Mouse (Mus musculus) brown adipose tissue, adult 24 weeks (tissue): ENCODE measurements around the gene Ache. TPM values are rescaled to one million over a fixed set of nuclear protein-coding genes. Genes with fewer than 3 reads are reported as not detected.
A peak's percentile ranks its signal among the peaks of the same experiment; 100 is the strongest.

ENCODE experiments used
- H3K27ac ChIP-seq: fragments of 200-500 bp; replicated peaks from 2 replicates; pipeline ENCODE4 v1.5.1; 2012; ENCODE audit warnings: low read depth, mild to moderate bottlenecking, low read length
- H3K4me1 ChIP-seq: fragments of 200-500 bp; 2 replicates; pipeline ENCODE4 v1.6.1; 2012; ENCODE audit warnings: low read length, mixed read lengths; ENCODE audit not compliant: control insufficient read depth, insufficient read depth, insufficient read length
- H3K4me3 ChIP-seq: fragments of 200-500 bp; 2 replicates; pipeline ENCODE4 v1.5.1; 2012; ENCODE audit warnings: low read depth, mild to moderate bottlenecking, low read length, moderate library complexity; ENCODE audit not compliant: insufficient read depth
- polyA plus RNA-seq: library from polyadenylated mRNA; stranded (reverse); fragments of >200 nt; gene quantifications from 2 replicates; pipeline ENCODE4 v1.2.4, GENCODE M21; 2012; ENCODE audit not compliant: missing spikeins, insufficient read depth, insufficient read length

Gene Ache
- polyA plus RNA-seq, 1 experiment: not detected

DNA sequence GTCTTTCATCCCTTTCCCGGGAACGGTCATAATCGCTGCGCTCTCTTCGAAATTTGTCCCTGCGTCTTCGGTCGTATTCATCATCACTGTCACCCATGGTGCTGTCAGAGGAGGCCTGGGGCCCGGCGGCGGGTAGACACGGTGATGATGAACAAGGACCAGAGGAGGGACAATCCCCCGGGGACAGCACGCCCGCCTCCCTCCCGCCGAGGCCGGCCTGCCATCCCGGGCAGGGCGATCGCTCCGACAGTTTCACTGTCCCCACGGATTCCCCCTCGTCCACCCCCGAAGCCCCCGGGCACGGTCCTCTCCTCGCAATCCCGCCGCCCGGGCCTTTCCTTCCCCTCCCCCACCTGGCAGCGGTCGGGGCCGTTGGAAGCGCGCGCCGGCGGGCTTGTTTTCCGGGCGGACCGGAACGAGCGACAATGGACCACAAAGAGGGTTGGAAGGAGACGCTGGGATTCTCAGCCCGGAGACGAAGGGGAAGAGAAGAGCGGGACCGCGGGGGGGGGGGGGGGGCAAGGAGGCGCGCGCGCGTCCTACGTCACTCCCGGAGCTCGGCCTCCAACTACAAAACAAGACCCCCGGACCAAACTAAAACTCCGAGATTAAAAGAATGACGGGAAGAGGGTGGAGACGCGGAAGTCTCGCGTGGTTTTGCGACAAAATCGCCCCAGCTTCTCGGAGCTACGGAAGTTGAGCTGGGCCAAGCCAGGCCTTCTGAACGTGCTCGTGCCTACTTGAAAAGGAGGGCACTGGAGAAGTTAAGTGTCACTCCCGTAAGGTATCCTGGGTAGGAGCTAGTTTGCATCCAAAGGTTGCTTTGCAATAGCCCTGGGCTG is 20.0 kb downstream of the Ache start, which contains the start of gene Srrt:
TSS of gene Srrt (minus strand) at position 604 of the 842 bp plus-strand sequence.
- Histone ChIP-seq H3K4me3 (peak within 1 kb of the TSS; percentile 98), H3K4me1 (peaks cover 5% of the 10 kb centered on the region)

DNA sequence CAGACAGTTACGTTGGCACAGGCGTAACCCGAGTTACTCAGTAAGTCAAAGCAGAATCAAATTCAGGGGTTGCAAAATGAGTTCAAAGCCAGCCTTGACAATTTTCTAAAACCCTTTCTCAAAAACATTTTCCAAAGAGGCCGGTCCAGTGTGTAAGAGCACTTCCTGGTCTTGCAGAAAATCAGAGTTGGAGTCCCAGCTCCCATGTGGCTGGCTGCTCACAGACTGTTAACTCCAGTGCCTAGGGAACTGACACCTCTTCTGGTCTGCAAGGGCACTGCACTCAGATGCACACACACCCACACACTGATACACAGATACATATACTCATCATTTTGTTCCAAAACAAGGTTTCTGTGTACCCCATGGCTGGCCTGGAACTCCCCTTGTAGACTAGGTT is 21.0 kb downstream of the Ache start:
- no peak overlapping the region for H3K27ac ChIP-seq
- peaks cover 12% of the 10 kb centered on the region for H3K4me1 ChIP-seq
- H3K4me3 ChIP-seq: no peak overlapping the region

More for the DNA sequence above, 20.0 kb downstream of the Ache start, which contains the start of gene Srrt:
- H3K27ac ChIP-seq: peak within 1 kb of the TSS; percentile 56

DNA sequence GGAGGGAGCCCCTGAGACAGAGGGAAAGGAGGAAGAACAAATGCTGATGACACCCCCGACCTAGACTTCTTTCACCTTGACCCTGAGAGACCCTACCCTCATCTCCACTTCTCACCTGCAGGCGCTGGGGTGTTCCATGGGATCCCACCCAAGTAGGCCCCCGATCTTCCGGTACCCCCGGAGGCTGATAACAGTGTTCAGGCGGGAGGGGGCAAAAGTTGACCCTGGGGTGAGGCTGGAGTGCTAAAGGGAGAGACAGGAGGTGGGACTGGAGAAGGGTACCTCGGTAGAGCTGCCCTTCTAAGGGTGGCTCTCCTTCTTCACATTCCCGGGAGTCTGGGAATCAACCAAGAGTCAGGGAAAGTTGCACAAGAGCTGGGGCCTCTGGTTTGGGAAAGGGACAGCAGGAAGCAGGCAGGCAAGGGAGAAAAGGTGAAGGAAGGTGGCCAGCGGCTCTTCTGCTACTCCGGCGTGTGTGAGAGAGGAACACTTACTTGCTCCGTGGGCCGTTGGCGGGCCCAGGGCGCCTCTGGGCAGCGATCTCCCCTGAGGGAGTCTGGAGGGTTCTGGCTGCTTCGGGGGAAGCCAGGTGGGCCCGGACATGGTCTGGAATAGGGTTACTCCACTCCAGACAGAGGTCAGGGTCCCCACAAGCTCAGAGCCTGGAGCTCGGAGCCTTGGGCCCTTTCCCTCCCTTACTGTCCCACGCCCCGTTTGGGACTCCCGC is 26.3 kb downstream of the Ache start:
- H3K27ac ChIP-seq: peak overlapping the region; percentile 86
- peak overlapping the region; percentile 80 for H3K4me3 ChIP-seq
- H3K4me1 ChIP-seq: peaks cover 7% of the 10 kb centered on the region; the same call in 1 of the 2 replicates

DNA sequence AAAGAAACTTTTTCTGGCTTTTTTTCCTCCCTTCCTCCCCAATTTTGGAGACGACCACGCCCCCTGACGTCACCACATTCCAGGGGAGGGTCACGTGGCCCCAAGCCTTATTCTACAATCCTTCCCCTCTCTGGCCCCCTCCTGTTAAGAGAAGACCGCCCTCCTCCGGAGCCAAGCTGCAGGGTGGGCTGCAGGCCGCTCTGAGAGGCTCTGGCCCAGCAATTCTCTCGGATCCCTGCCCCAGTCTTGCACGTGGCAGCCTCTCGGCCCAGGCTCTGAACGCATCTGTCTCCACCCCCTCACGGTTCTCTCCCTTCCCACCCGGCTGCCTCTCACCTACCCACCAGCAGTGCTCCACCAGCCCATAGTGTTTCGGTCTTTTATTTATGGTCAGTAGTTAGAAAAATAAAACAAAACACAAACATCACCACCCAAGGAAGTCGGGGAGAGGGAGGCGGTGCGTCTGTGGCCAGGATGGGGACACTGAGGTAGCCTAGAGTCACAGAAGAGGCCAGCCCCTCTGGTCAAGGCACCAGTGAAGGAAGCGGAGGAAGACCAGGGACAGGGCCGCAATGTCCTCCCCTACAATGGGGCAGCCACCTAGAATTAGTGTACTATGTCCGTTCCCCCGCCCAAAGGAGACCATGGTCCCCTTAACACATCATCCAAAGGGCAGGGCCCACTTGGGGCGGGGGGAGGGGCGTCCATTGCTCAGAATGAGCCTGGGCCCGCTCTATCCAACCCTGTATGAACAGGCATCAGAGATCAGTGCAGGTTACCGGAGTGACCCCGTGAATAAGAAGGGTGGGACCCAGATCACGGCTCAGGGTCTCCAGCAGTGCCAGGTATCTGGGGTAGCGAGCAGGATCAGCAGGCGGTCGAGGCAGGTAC is 27.1 kb downstream of the Ache start, which contains the start of gene Trip6:
TSS of gene Trip6 (minus strand) at position 212 of the 891 bp plus-strand sequence.
- H3K4me3 ChIP-seq: peak within 1 kb of the TSS; percentile 80
- H3K4me1 ChIP-seq: peaks cover 7% of the 10 kb centered on the region; the same call in 1 of the 2 replicates
- H3K27ac ChIP-seq: peak within 1 kb of the TSS; percentile 86

DNA sequence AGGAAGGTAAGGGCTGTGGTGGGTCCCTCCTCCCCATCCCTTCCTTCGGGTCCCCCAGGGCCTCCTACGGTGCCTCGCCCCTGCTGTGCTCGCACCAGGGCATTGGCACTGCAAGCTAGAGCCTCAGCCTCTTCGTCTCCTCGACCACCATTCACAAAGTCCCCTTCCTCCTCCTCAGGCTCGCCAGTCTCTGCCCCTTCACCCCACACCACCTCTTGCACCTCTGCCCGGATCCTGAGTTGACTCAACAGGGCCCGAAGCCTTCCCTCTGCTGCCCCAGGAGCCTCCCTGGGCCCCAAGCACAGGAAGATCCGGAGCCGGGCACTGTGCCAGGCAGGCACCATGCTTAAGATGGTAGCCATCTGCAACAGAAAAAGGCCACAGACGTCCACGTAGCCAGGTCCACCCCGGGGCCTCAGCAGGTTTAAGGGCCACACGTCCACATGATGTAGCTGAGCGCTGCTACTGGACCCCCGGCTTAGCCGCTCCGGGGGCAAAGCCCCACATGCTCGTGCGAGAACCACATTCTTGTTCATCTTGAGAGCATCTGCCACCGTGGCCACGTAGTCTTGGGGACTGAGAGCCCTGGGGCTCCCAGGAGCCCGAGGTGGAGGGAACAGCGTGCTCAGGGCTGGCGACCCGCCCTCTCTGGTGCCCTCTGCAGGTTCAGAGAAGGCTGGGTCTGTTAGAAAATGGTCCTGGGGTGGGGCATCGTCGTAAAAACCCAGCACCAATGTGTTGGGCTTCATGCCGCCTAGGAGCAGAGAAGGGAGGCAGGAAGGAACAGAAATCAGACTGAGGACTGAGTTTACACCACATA is 28.0 kb downstream of the Ache start:
- Histone ChIP-seq H3K4me1 (peaks cover 7% of the 10 kb centered on the region; the same call in 1 of the 2 replicates), H3K27ac (no peak overlapping the region), H3K4me3 (no peak overlapping the region)

DNA sequence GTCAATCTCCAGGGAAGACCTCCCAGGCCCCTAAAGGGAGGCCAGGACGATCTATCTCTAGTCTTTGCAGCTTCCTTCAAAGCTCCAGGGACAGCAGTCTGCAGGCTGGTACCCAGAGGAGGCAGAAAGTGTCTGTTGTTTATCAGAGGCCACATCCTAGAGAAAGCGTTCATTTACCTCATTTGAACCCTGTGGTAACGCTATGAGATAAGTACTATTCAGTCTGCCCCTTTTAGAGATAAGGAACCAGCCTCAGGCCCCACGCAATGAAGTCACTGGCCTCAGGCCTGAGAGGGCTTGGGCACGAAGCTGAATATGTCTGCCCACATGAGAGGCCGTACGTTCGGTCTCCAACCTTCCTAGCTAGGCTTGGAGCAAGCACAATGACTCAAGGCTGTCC is 30.0 kb downstream of the Ache start:
- Histone ChIP-seq H3K4me1 (peaks cover 7% of the 10 kb centered on the region; the same call in 1 of the 2 replicates), H3K27ac (no peak overlapping the region), H3K4me3 (no peak overlapping the region)

DNA sequence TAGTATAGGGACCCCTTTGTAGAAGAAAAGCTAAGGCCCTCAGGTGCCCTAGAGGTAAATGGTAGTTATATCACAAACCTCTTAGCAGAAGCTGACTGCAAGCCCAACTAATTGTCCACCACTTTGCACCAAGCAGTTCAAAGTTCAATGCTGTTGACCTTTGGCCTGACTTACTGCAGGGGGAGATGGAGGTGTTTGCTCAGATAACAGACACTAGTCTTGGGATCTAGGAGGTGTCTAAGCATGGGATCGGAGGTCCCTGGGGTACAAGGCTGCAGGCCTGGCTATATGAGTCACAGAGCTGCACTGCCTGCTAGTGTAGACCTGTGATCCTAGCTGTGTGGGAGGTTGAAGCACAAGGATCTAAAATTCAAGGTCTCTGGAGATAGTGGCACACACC is 31.3 kb downstream of the Ache start:
- H3K4me3 ChIP-seq: no peak overlapping the region
- H3K27ac ChIP-seq: no peak overlapping the region
- H3K4me1 ChIP-seq: no peaks in the 10 kb centered on the region

DNA sequence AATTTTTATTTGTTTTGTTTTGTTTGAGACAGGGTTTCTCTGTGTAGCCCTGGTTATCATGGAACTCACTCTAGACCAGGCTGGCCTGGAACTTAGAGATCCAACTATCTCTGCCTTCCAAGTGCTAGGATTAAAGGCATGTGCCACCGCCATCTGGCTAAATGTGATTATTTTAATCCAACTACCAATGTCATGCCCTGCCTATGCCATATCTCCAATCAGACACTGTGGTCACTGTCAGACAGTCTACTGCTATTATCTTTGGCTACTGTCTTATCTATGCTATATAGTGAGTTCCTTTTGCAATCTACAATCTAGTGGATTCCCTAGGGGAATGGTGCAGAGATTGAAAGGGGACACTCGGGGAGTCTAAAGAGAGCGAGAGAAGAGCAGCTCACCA is 33.7 kb downstream of the Ache start:
- Histone ChIP-seq H3K27ac (no peak overlapping the region), H3K4me3 (no peak overlapping the region), H3K4me1 (no peaks in the 10 kb centered on the region)

DNA sequence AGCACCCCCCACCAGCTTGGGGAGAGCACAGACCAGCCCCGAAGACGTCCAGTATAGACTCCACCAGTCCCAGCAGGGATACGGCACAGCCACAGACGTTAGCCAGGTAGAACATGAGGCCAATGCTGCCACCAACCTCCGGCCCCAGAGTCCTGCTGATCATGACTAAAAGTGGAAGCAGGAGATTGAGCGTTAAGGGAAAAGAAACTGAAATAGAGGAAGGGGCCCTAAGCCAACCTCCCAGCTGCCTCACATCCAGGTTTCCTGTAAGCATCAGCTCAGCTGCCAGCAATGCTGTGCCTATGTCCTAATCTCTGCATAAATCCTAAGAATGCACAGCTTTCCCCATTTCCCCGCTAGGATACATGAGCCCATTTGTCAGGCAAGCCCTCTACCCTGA is 43.6 kb downstream of the Ache start:
- H3K4me1 ChIP-seq: no peaks in the 10 kb centered on the region
- no peak overlapping the region for H3K27ac ChIP-seq
- H3K4me3 ChIP-seq: no peak overlapping the region

DNA sequence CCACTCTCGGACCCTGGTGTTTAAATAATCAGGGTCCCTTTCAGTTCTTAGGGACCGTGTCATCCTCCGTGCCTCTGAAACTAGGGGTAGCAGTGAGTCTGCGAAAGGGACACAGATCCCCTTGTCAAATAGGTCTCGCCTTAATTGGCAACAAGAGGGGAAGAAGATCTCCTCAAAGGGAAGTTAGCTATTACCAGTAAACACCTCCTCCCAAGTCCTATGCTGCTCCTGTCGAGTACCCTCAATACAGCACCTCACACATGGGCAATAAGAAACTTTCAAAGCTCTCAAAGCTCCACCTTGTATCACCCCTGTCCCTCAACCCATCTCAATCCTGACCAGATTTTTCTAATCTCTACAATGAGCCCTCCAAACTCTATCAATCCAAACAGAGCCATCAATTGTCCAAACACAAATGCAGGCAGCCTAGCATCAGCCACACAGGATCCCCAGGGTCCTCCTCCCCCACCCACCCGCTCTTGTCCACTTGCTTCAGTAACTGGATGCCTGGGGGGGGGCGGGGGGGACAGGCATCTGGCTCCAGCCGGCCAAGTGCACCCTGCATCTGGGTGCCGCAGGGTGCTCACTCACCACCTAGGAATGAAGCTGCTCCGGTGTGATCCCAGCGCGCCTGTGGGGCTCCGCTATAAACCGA is 45.7 kb downstream of the Ache start:
- Histone ChIP-seq H3K4me1 (peaks cover 6% of the 10 kb centered on the region; the same call in 1 of the 2 replicates), H3K27ac (no peak overlapping the region), H3K4me3 (peak overlapping the region; percentile 50)

DNA sequence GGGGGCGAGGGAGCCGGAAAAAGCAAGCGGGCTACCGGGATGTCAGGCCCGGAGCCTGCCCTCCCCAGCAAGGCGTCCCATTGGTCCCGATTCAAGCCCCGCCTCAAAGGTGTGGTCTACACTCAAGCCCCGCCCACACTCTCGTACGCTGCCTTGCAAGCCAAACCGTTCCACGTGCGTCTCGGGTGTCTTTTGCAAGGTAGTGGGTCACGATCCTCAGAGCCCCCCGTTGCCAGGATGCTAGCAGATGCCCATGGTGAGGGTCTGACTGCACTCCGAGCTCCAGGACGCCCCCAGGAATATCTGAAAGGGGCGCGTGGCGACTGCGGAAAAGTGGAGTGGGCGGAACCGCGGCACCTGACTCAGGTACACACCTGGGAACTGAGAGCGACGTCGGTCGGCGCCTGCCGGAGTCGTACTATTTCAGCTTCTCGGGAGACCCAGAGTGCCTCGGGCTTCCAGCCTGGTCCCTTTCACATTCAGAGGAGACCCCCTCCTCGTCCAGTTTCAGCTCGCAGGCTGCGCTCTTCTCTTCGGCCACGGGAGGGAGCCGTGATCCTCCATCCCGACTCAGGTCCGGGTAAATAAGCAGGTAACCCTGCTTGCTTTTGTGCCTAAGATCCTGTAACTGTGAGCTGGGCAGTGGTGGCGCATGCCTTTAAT is 46.3 kb downstream of the Ache start, which contains the start of gene Slc12a9:
TSS of gene Slc12a9 (minus strand) at position 86 of the 663 bp plus-strand sequence.
- no peak within 1 kb of the TSS for H3K27ac ChIP-seq
- peaks cover 6% of the 10 kb centered on the region; the same call in 1 of the 2 replicates for H3K4me1 ChIP-seq
- H3K4me3 ChIP-seq: peak within 1 kb of the TSS; percentile 50

DNA sequence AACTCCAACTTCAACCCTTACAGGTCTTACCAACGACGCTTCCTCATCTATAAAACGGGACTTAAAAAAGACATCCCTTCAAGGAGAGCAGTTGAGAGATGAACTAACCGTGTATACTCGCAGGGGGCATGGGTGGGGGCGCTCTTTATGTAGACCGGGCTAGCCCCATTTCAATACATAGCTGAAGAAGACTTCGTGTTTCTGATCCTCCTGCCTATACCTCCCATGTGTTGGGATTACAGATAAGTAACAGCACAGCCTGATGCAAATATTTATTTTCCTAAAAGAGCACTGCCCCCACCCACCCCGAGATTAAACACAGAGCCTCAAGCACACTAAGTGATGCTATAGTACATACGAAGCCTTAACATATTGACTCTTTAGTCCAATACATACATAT is 47.0 kb downstream of the Ache start:
- no peak overlapping the region for H3K4me3 ChIP-seq

DNA sequence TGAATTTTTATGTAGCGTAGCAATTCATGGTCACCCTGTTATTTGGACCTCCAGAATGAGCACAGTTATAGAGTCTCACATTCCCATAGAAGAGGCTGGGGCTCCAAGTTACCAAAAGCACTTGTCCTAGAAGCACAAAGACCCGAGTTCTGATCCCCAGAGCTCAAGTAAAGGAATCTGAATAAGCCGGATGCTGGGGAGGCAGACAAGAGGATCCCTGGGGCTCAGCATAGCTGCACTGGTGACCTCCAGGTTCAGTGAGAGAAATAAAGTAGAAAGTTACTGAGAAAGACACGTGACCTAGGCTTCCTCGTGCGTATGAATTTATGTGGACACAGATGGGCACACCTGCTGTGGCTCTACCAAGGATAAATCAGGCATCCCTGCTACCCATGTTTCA is 47.7 kb downstream of the Ache start:
- no peak overlapping the region for H3K4me3 ChIP-seq
- H3K4me1 ChIP-seq: peaks cover 6% of the 10 kb centered on the region
- H3K27ac ChIP-seq: no peak overlapping the region

More for the DNA sequence above, 47.0 kb downstream of the Ache start:
- Histone ChIP-seq H3K4me1 (peaks cover 6% of the 10 kb centered on the region; the same call in 1 of the 2 replicates), H3K27ac (no peak overlapping the region)
